Mouse (Mus musculus) hindbrain, postnatal 0 days (tissue): Measurements from ENCODE around the gene Pou2f3. TPM values are rescaled to one million over a fixed set of nuclear protein-coding genes. Genes with fewer than 3 reads are reported as not detected.

Experiments
- ATAC-seq: fragments of 200-750 bp; cut with Nextera tagmentation; 2 replicates; pipeline ENCODE4 v1.8.0; 2017; ENCODE audit warnings: mild to moderate bottlenecking, moderate TSS enrichment, moderate library complexity
- DNase-seq: peaks from one replicate; pipeline ENCODE4 v3.0.0-alpha.2; 2015; ENCODE audit warnings: low spot score
- H3K27ac ChIP-seq: fragments of 300-500 bp; sonication (generic); 2 replicates; pipeline ENCODE4 v1.5.1; 2014; ENCODE audit warnings: mild to moderate bottlenecking
- H3K27me3 ChIP-seq: fragments of 300-500 bp; sonication (generic); 2 replicates; pipeline ENCODE4 v1.6.1; 2014; ENCODE audit warnings: low read length, mixed read lengths; ENCODE audit not compliant: insufficient read depth
- H3K36me3 ChIP-seq: fragments of 300-500 bp; sonication (generic); 2 replicates; pipeline ENCODE4 v1.6.1; 2014; ENCODE audit warnings: low read length, mixed read lengths; ENCODE audit not compliant: insufficient read depth
- H3K4me1 ChIP-seq: fragments of 300-500 bp; sonication (generic); 2 replicates; pipeline ENCODE4 v1.6.1; 2014; ENCODE audit warnings: antibody characterized with exemption, low read length, mixed read lengths; ENCODE audit not compliant: insufficient read depth
- H3K4me2 ChIP-seq: fragments of 300-500 bp; sonication (generic); 2 replicates; pipeline ENCODE4 v1.6.1; 2014; ENCODE audit warnings: low read depth, mild to moderate bottlenecking, low read length, moderate library complexity, mixed read lengths
- H3K4me3 ChIP-seq: fragments of 300-500 bp; sonication (generic); 2 replicates; pipeline ENCODE4 v1.5.1; 2014; ENCODE audit warnings: low read length
- H3K9ac ChIP-seq: fragments of 300-500 bp; sonication (generic); replicated peaks from 2 replicates; pipeline ENCODE4 v1.6.1; 2014; ENCODE audit warnings: mild to moderate bottlenecking, low read length, moderate library complexity, mixed read lengths
- H3K9me3 ChIP-seq: fragments of 300-500 bp; sonication (generic); 2 replicates; pipeline ENCODE4 v1.6.1; 2016; ENCODE audit warnings: low read length, mixed read lengths
- CTCF ChIP-seq: IDR thresholded peaks from 2 replicates; pipeline ENCODE4 v1.5.1; 2016; ENCODE audit warnings: antibody characterized with exemption, control low read depth, low read depth
- WGBS: fragments of 180-500 bp; shearing (Covaris S2); extraction: QIAGEN DNeasy Blood & Tissue Kit; methylation state at CpG from one replicate; pipeline ENCODE4 v1.1.7; 2014; 5-methylcytosine and 5-hydroxymethylcytosine counted together
- polyA plus RNA-seq: library from polyadenylated mRNA; unstranded; fragments of >200 nt; fragmentation: Nextera tagmentation; extraction: Ambion mirVana; gene quantifications from 2 replicates; pipeline ENCODE4 v1.2.1, GENCODE M21; 2015
- total RNA-seq: library from RNA; depleted of rRNA; stranded (reverse); fragments of >200 nt; gene quantifications from 2 replicates; pipeline ENCODE4 v1.2.3, GENCODE M21; 2014

Gene Pou2f3
- total and polyA plus RNA-seq, 2 experiments from 2014 or later: 0.10 to 0.13 TPM

GRCm38 (mm10) chr9:43241970-43242369, 31.8 kb upstream of the Pou2f3 start:
- Histone ChIP-seq H3K4me1 (no peaks in the 10 kb centered on the region), H3K9ac (no peak overlapping the region), H3K4me2 (no peak overlapping the region), H3K27ac (no peak overlapping the region), H3K36me3 (no peaks in the 10 kb centered on the region), H3K4me3 (no peak overlapping the region), H3K27me3 (peaks cover 13% of the 10 kb centered on the region; the same call in 1 of the 2 replicates), H3K9me3 (no peaks in the 10 kb centered on the region)
- WGBS: 85% methylated on average over 8 of the region's 8 CpGs
- DNase-seq: no peak
- no peak for TF ChIP-seq CTCF
- ATAC-seq: no peak

GRCm38 (mm10) chr9:43241291-43241690, 31.1 kb upstream of the Pou2f3 start:
- Histone ChIP-seq H3K4me3 (no peak overlapping the region), H3K36me3 (no peaks in the 10 kb centered on the region), H3K4me2 (no peak overlapping the region), H3K9me3 (no peaks in the 10 kb centered on the region), H3K27ac (no peak overlapping the region), H3K27me3 (peaks cover 13% of the 10 kb centered on the region; the same call in 1 of the 2 replicates), H3K9ac (no peak overlapping the region), H3K4me1 (no peaks in the 10 kb centered on the region)
- no peak for TF ChIP-seq CTCF
- no peak for DNase-seq
- no peak for ATAC-seq
- 28% methylated on average over 4 of the region's 4 CpGs for whole genome bisulfite sequencing

GRCm38 (mm10) chr9:43240594-43240900, 30.4 kb upstream of the Pou2f3 start:
- peaks cover 13% of the 10 kb centered on the region; the same call in 1 of the 2 replicates for H3K27me3 ChIP-seq
- H3K9ac ChIP-seq: peak overlapping the region; percentile 22; the same call in 1 of the 2 replicates
- TF ChIP-seq CTCF: no peak
- H3K4me3 ChIP-seq: no peak overlapping the region
- ATAC-seq (no peak), DNase-seq (no peak)
- no peak overlapping the region for H3K27ac ChIP-seq
- H3K4me2 ChIP-seq: peak overlapping the region; percentile 78; the same call in 1 of the 2 replicates
- no peaks in the 10 kb centered on the region for H3K4me1 ChIP-seq
- H3K9me3 ChIP-seq: no peaks in the 10 kb centered on the region
- WGBS: 61% methylated on average over 2 of the region's 2 CpGs
- no peaks in the 10 kb centered on the region for H3K36me3 ChIP-seq

GRCm38 (mm10) chr9:43239712-43240593, 29.8 kb upstream of the Pou2f3 start, which contains the start of gene Oaf:
TSS of gene Oaf (minus strand) at chr9:43239911.
- 2% methylated on average over 42 of the region's 44 CpGs for WGBS
- no peak within 1 kb of the TSS for H3K27ac ChIP-seq
- peak within 1 kb of the TSS; percentile 78 for H3K4me2 ChIP-seq
- H3K4me3 ChIP-seq: peak within 1 kb of the TSS; percentile 48
- peaks cover 13% of the 10 kb centered on the region; the same call in 1 of the 2 replicates for H3K27me3 ChIP-seq
- H3K4me1 ChIP-seq: no peaks in the 10 kb centered on the region
- DNase-seq: peak; percentile 63
- peak within 1 kb of the TSS; percentile 22; the same call in 1 of the 2 replicates for H3K9ac ChIP-seq
- ATAC-seq: peak; percentile 77
- no peaks in the 10 kb centered on the region for H3K36me3 ChIP-seq
- H3K9me3 ChIP-seq: no peaks in the 10 kb centered on the region
- no peak for TF ChIP-seq CTCF

GRCm38 (mm10) chr9:43238631-43239545, 28.7 kb upstream of the Pou2f3 start:
- 0 out of 2 replicates have a peak, but pooled peaks have one; percentile 24 for ATAC-seq
- Histone ChIP-seq H3K9me3 (no peaks in the 10 kb centered on the region), H3K4me3 (peak overlapping the region; percentile 48), H3K27me3 (peaks cover 13% of the 10 kb centered on the region; the same call in 1 of the 2 replicates), H3K9ac (peak overlapping the region; percentile 22; the same call in 1 of the 2 replicates), H3K36me3 (no peaks in the 10 kb centered on the region), H3K4me2 (peak overlapping the region; percentile 78), H3K27ac (no peak overlapping the region), H3K4me1 (no peaks in the 10 kb centered on the region)
- no peak for DNase-seq
- WGBS: 2% methylated on average over 49 of the region's 51 CpGs
- TF ChIP-seq CTCF: no peak

GRCm38 (mm10) chr9:43238167-43238566, 28.0 kb upstream of the Pou2f3 start:
- H3K9me3 ChIP-seq: no peaks in the 10 kb centered on the region
- ATAC-seq (no peak), DNase-seq (no peak)
- H3K36me3 ChIP-seq: no peaks in the 10 kb centered on the region
- WGBS: 60% methylated on average over 2 of the region's 2 CpGs
- no peak overlapping the region for H3K4me3 ChIP-seq
- H3K27ac ChIP-seq: no peak overlapping the region
- peak overlapping the region; percentile 78 for H3K4me2 ChIP-seq
- no peaks in the 10 kb centered on the region for H3K4me1 ChIP-seq
- no peak for TF ChIP-seq CTCF
- peaks cover 13% of the 10 kb centered on the region; the same call in 1 of the 2 replicates for H3K27me3 ChIP-seq
- no peak overlapping the region for H3K9ac ChIP-seq
